Mouse (Mus musculus): Measurements from ENCODE around the gene Cdh13. TPM values are rescaled to one million over a fixed set of nuclear protein-coding genes. Genes with fewer than 3 reads are reported as not detected.

The Cdh13 gene
- polyA plus RNA-seq, 1 experiment: 18.4 TPM

DNA sequence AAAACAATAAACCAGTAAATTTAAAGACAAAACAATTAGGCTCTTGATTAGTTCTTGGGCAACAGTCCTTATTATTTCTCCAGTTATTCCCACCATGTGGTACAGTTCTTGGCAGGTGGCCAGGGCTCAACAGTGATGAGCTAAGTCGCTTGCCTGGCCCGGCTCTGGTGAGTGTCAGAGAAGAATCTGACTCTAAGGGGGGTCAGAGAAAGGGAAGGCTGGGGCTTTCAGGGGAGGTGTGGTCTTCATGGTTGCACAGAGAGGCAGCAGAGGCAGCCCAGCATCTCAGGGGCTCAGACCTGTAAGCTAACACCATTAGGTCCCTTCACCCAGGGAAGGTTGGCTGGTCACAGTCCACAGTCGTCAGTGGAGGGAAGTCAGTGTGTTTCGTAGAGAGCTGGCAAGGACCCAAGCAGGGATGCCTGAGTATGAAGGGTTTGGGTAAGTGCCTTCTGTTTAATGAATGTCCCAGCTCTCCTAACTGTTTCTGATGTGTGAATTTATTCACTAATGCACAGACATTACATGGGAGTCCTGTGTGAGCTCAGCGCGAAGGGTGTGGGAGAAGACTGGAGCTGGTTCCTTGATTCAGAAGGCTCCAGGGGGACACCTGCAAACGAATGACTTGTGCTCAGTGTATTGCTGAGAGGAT is 12.7 kb upstream of the Cdh13 start:
- Histone ChIP-seq H3K27ac (ENCODE audit: insufficient read depth, low read length) (no peak overlapping the region), H3K4me1 (ENCODE audit: control insufficient read depth, insufficient read depth, low read length) (no peaks in the 10 kb centered on the region), H3K4me3 (replicated peaks; ENCODE audit: insufficient read depth, low read depth, low read length) (no peak overlapping the region), H3K27me3 (ENCODE audit: control insufficient read depth, insufficient read depth, low read length) (no peaks in the 10 kb centered on the region)
- peak; percentile 28 to 37 for DNase-seq
- TF ChIP-seq POLR2A (IDR thresholded peaks at IDR 0.05; ENCODE audit: borderline replicate concordance, insufficient read depth, low read length) (no peak), CTCF (IDR thresholded peaks at IDR 0.05; ENCODE audit: borderline replicate concordance, insufficient read depth, low read depth, low read length) (no peak)
- 22% methylated on average over 7 of the region's 7 CpGs for WGBS

DNA sequence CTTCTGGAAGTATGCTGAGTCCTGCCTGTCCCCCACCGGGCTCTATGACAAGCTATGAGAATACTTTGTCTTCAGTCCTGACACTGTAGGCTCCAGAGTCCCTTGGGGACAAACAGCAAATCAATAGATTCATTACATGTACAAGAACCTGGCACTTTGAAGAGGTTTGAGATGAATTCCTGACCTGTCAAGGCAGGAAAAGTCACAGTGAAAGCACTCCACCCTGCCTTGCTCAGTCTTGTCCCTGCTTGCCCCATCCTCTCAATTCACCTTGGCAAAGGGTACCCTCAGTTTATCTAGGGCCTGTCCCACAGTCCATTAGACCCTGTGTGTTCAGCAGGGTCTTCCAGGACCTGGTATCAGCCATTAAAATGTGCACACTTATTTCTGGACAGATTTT is 11.0 kb upstream of the Cdh13 start:
- Histone ChIP-seq H3K27me3 (ENCODE audit: control insufficient read depth, insufficient read depth, low read length) (no peaks in the 10 kb centered on the region), H3K4me1 (ENCODE audit: control insufficient read depth, insufficient read depth, low read length) (no peaks in the 10 kb centered on the region), H3K4me3 (replicated peaks; ENCODE audit: insufficient read depth, low read depth, low read length) (no peak overlapping the region), H3K27ac (ENCODE audit: insufficient read depth, low read length) (no peak overlapping the region)
- WGBS: 87% methylated on average over 1 of the region's 1 CpGs
- TF ChIP-seq POLR2A (IDR thresholded peaks at IDR 0.05; ENCODE audit: borderline replicate concordance, insufficient read depth, low read length): no peak
- no peak for DNase-seq

GRCm38 (mm10) chr8:118274243-118274642 is 9.3 kb upstream of the Cdh13 start:
- Histone ChIP-seq H3K27me3 (ENCODE audit: control insufficient read depth, insufficient read depth, low read length) (no peaks in the 10 kb centered on the region), H3K4me3 (replicated peaks; ENCODE audit: insufficient read depth, low read depth, low read length) (no peak overlapping the region), H3K27ac (ENCODE audit: insufficient read depth, low read length) (no peak overlapping the region), H3K4me1 (ENCODE audit: control insufficient read depth, insufficient read depth, low read length) (no peaks in the 10 kb centered on the region)
- WGBS: 69% methylated on average over 9 of the region's 9 CpGs
- TF ChIP-seq CTCF (IDR thresholded peaks at IDR 0.05; ENCODE audit: borderline replicate concordance, insufficient read depth, low read depth, low read length) (no peak), POLR2A (IDR thresholded peaks at IDR 0.05; ENCODE audit: borderline replicate concordance, insufficient read depth, low read length) (no peak)
- DNase-seq: no peak

- no peaks in the 10 kb centered on the region for H3K27me3 ChIP-seq (ENCODE audit: control insufficient read depth, insufficient read depth, low read length)
- H3K27ac ChIP-seq (ENCODE audit: insufficient read depth, low read length): no peak overlapping the region
- WGBS: 5% methylated on average over 4 of the region's 4 CpGs
- peak; percentile 58 to 75 for DNase-seq
- H3K4me3 ChIP-seq (replicated peaks; ENCODE audit: insufficient read depth, low read depth, low read length): no peak overlapping the region
- TF ChIP-seq POLR2A (IDR thresholded peaks at IDR 0.05; ENCODE audit: borderline replicate concordance, insufficient read depth, low read length): no peak
- peak; percentile 91 for TF ChIP-seq CTCF (IDR thresholded peaks at IDR 0.05; ENCODE audit: borderline replicate concordance, insufficient read depth, low read depth, low read length)
- no peaks in the 10 kb centered on the region for H3K4me1 ChIP-seq (ENCODE audit: control insufficient read depth, insufficient read depth, low read length)
These were observed 8.8 kb upstream of the Cdh13 start for GRCm38 (mm10) chr8:118274688-118275087.

GRCm38 (mm10) chr8:118284112-118285029 is 838 bp downstream of the Cdh13 start:
- 4% methylated on average over 46 of the region's 46 CpGs for WGBS
- TF ChIP-seq POLR2A (IDR thresholded peaks at IDR 0.05; ENCODE audit: borderline replicate concordance, insufficient read depth, low read length) (no peak), CTCF (IDR thresholded peaks at IDR 0.05; ENCODE audit: borderline replicate concordance, insufficient read depth, low read depth, low read length) (no peak)
- Histone ChIP-seq H3K27ac (ENCODE audit: insufficient read depth, low read length) (no peak overlapping the region), H3K4me1 (ENCODE audit: control insufficient read depth, insufficient read depth, low read length) (peaks cover 4% of the 10 kb centered on the region), H3K4me3 (replicated peaks; ENCODE audit: insufficient read depth, low read depth, low read length) (peak overlapping the region; percentile 59), H3K27me3 (ENCODE audit: control insufficient read depth, insufficient read depth, low read length) (no peaks in the 10 kb centered on the region; the same call in 1 of the 2 replicates)
- peak; percentile 53 to 59 for DNase-seq

DNA sequence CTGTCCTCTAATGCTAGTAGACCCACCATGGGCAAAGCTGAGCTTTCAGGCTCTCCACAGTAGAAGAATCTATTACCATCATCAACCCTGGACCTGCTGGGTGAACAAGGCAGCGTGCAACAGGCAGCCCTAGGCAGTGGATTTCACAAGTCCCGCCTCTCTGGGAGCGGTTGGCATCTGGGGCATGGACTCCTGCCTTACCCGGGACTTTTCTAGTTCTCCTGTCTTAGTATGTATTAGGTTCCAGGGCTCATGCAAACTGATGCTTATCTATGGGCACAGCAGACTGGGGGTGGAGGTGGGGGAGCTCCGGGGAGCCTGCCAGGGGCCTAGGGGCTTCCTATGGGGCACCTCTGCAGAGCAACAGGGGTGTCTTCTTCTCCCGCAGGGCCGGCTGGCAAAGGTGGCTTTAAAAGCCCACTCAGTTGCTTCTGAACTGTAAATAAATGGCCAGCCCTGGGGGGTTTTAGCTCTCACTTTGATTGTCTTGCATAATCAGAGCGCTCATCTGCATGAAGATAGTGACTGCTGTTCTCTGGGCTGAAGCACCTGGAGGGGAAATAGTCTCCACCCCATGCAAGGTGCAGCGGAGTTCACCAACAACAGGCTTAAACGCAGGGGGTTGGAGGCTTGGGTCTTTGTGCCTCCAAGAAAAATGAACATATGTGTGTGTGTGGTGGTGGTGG is 2.2 kb downstream of the Cdh13 start:
- TF ChIP-seq CTCF (IDR thresholded peaks at IDR 0.05; ENCODE audit: borderline replicate concordance, insufficient read depth, low read depth, low read length) (no peak), POLR2A (IDR thresholded peaks at IDR 0.05; ENCODE audit: borderline replicate concordance, insufficient read depth, low read length) (no peak)
- Histone ChIP-seq H3K27me3 (ENCODE audit: control insufficient read depth, insufficient read depth, low read length) (no peaks in the 10 kb centered on the region; the same call in 1 of the 2 replicates), H3K4me1 (ENCODE audit: control insufficient read depth, insufficient read depth, low read length) (peaks cover 4% of the 10 kb centered on the region), H3K4me3 (replicated peaks; ENCODE audit: insufficient read depth, low read depth, low read length) (no peak overlapping the region), H3K27ac (ENCODE audit: insufficient read depth, low read length) (no peak overlapping the region)
- no peak for DNase-seq
- WGBS: 75% methylated on average over 10 of the region's 10 CpGs

GRCm38 (mm10) chr8:118286282-118287180 is 3.0 kb downstream of the Cdh13 start:
- WGBS: 62% methylated on average over 10 of the region's 10 CpGs
- H3K4me1 ChIP-seq (ENCODE audit: control insufficient read depth, insufficient read depth, low read length): peaks cover 8% of the 10 kb centered on the region
- H3K27ac ChIP-seq (ENCODE audit: insufficient read depth, low read length): no peak overlapping the region
- H3K27me3 ChIP-seq (ENCODE audit: control insufficient read depth, insufficient read depth, low read length): no peaks in the 10 kb centered on the region; the same call in 1 of the 2 replicates
- TF ChIP-seq POLR2A (IDR thresholded peaks at IDR 0.05; ENCODE audit: borderline replicate concordance, insufficient read depth, low read length): no peak
- no peak for TF ChIP-seq CTCF (IDR thresholded peaks at IDR 0.05; ENCODE audit: borderline replicate concordance, insufficient read depth, low read depth, low read length)
- no peak overlapping the region for H3K4me3 ChIP-seq (replicated peaks; ENCODE audit: insufficient read depth, low read depth, low read length)
- DNase-seq: no peak
